Mouse (Mus musculus): Measurements from ENCODE around the gene Gm28048. TPM values are rescaled to one million over a fixed set of nuclear protein-coding genes. Genes with fewer than 3 reads are reported as not detected.

Gene Gm28048
- polyA plus RNA-seq, 1 experiment from 2014 or later, result 4.3 TPM

- no peaks in the 10 kb centered on the region for H3K9me3 ChIP-seq (replicated peaks)
- H3K27me3 ChIP-seq (replicated peaks), result no peaks in the 10 kb centered on the region
- H3K4me1 ChIP-seq, result no peaks in the 10 kb centered on the region
- no peak overlapping the region for H3K4me3 ChIP-seq (replicated peaks)
- ATAC-seq (ENCODE audit: low FRiP score), result no peak
- no peak overlapping the region for H3K9ac ChIP-seq (replicated peaks)
- 93% methylated on average over 4 of the region's 4 CpGs for WGBS
- H3K4me2 ChIP-seq, result no peak overlapping the region
- H3K27ac ChIP-seq (replicated peaks), result no peak overlapping the region
- no peaks in the 10 kb centered on the region for H3K36me3 ChIP-seq
Observed at GRCm38 (mm10) chr11:22937716-22938316, 44.1 kb downstream of the Gm28048 start.

GRCm38 (mm10) chr11:22936446-22937125 is 45.3 kb downstream of the Gm28048 start:
- H3K4me3 ChIP-seq (replicated peaks), result no peak overlapping the region
- no peak for ATAC-seq (ENCODE audit: low FRiP score)
- no peaks in the 10 kb centered on the region for H3K9me3 ChIP-seq (replicated peaks)
- H3K4me2 ChIP-seq, result no peak overlapping the region
- H3K9ac ChIP-seq (replicated peaks), result no peak overlapping the region
- no peaks in the 10 kb centered on the region for H3K27me3 ChIP-seq (replicated peaks)
- H3K36me3 ChIP-seq, result no peaks in the 10 kb centered on the region
- WGBS, result 53% methylated on average over 5 of the region's 5 CpGs
- no peak overlapping the region for H3K27ac ChIP-seq (replicated peaks)
- H3K4me1 ChIP-seq, result no peaks in the 10 kb centered on the region

GRCm38 (mm10) chr11:22932167-22932566 is 49.7 kb downstream of the Gm28048 start:
- Histone ChIP-seq H3K9ac (replicated peaks) (no peak overlapping the region), H3K4me1 (no peaks in the 10 kb centered on the region)
- ATAC-seq (ENCODE audit: low FRiP score), result no peak

GRCm38 (mm10) chr11:22931320-22931905 is 50.5 kb downstream of the Gm28048 start:
- Histone ChIP-seq H3K27ac (replicated peaks) (no peak overlapping the region), H3K27me3 (replicated peaks) (no peaks in the 10 kb centered on the region), H3K36me3 (no peaks in the 10 kb centered on the region), H3K4me3 (replicated peaks) (no peak overlapping the region), H3K4me2 (no peak overlapping the region), H3K4me1 (no peaks in the 10 kb centered on the region), H3K9me3 (replicated peaks) (no peaks in the 10 kb centered on the region), H3K9ac (replicated peaks) (no peak overlapping the region)
- 98% methylated on average over 2 of the region's 2 CpGs for WGBS
- ATAC-seq (ENCODE audit: low FRiP score), result no peak

More at GRCm38 (mm10) chr11:22932167-22932566, 49.7 kb downstream of the Gm28048 start:
- Histone ChIP-seq H3K9me3 (replicated peaks) (no peaks in the 10 kb centered on the region), H3K27ac (replicated peaks) (no peak overlapping the region), H3K36me3 (no peaks in the 10 kb centered on the region), H3K4me2 (no peak overlapping the region), H3K4me3 (replicated peaks) (no peak overlapping the region), H3K27me3 (replicated peaks) (no peaks in the 10 kb centered on the region)

- Histone ChIP-seq H3K9me3 (replicated peaks) (no peaks in the 10 kb centered on the region), H3K27me3 (replicated peaks) (no peaks in the 10 kb centered on the region), H3K27ac (replicated peaks) (no peak overlapping the region), H3K9ac (replicated peaks) (no peak overlapping the region), H3K4me1 (no peaks in the 10 kb centered on the region), H3K36me3 (no peaks in the 10 kb centered on the region), H3K4me2 (no peak overlapping the region), H3K4me3 (replicated peaks) (no peak overlapping the region)
- ATAC-seq (ENCODE audit: low FRiP score), result no peak
- 57% methylated on average over 2 of the region's 2 CpGs for WGBS
Observed at GRCm38 (mm10) chr11:22930129-22930528, 51.8 kb downstream of the Gm28048 start.

- 80% methylated on average over 8 of the region's 8 CpGs for whole genome bisulfite sequencing
- H3K27me3 ChIP-seq (replicated peaks), result no peaks in the 10 kb centered on the region
- H3K4me2 ChIP-seq, result no peak overlapping the region
- H3K4me3 ChIP-seq (replicated peaks), result no peak overlapping the region
- ATAC-seq (ENCODE audit: low FRiP score), result no peak
- no peak overlapping the region for H3K9ac ChIP-seq (replicated peaks)
- no peaks in the 10 kb centered on the region for H3K36me3 ChIP-seq
- H3K4me1 ChIP-seq, result no peaks in the 10 kb centered on the region
- no peaks in the 10 kb centered on the region for H3K9me3 ChIP-seq (replicated peaks)
- no peak overlapping the region for H3K27ac ChIP-seq (replicated peaks)
Observed at GRCm38 (mm10) chr11:22928586-22929169, 53.2 kb downstream of the Gm28048 start.

GRCm38 (mm10) chr11:22923606-22924005 is 58.3 kb downstream of the Gm28048 start:
- Histone ChIP-seq H3K27ac (replicated peaks) (no peak overlapping the region), H3K9ac (replicated peaks) (no peak overlapping the region), H3K4me2 (no peak overlapping the region), H3K27me3 (replicated peaks) (no peaks in the 10 kb centered on the region), H3K4me1 (no peaks in the 10 kb centered on the region), H3K36me3 (no peaks in the 10 kb centered on the region), H3K4me3 (replicated peaks) (no peak overlapping the region), H3K9me3 (replicated peaks) (no peaks in the 10 kb centered on the region)
- no peak for ATAC-seq (ENCODE audit: low FRiP score)
- WGBS, result 69% methylated on average over 2 of the region's 2 CpGs

GRCm38 (mm10) chr11:22922546-22922945 is 59.3 kb downstream of the Gm28048 start:
- Histone ChIP-seq H3K27ac (replicated peaks) (no peak overlapping the region), H3K36me3 (no peaks in the 10 kb centered on the region), H3K9me3 (replicated peaks) (no peaks in the 10 kb centered on the region), H3K4me2 (no peak overlapping the region), H3K27me3 (replicated peaks) (no peaks in the 10 kb centered on the region), H3K9ac (replicated peaks) (no peak overlapping the region), H3K4me1 (no peaks in the 10 kb centered on the region), H3K4me3 (replicated peaks) (no peak overlapping the region)
- no peak for ATAC-seq (ENCODE audit: low FRiP score)
- 84% methylated on average over 2 of the region's 2 CpGs for WGBS

- Histone ChIP-seq H3K4me3 (replicated peaks) (no peak overlapping the region), H3K4me1 (peaks cover 5% of the 10 kb centered on the region; the same call in 1 of the 2 replicates), H3K9me3 (replicated peaks) (no peaks in the 10 kb centered on the region), H3K27ac (replicated peaks) (no peak overlapping the region), H3K27me3 (replicated peaks) (no peaks in the 10 kb centered on the region), H3K9ac (replicated peaks) (no peak overlapping the region), H3K36me3 (no peaks in the 10 kb centered on the region), H3K4me2 (no peak overlapping the region)
- WGBS, result 90% methylated on average over 2 of the region's 2 CpGs
- ATAC-seq (ENCODE audit: low FRiP score), result no peak
Observed at GRCm38 (mm10) chr11:22919336-22919735, 62.6 kb downstream of the Gm28048 start.

GRCm38 (mm10) chr11:22917786-22918185 is 64.1 kb downstream of the Gm28048 start:
- 91% methylated on average over 7 of the region's 7 CpGs for WGBS
- Histone ChIP-seq H3K4me3 (replicated peaks) (no peak overlapping the region), H3K4me2 (no peak overlapping the region), H3K36me3 (no peaks in the 10 kb centered on the region), H3K9me3 (replicated peaks) (no peaks in the 10 kb centered on the region), H3K9ac (replicated peaks) (no peak overlapping the region), H3K27me3 (replicated peaks) (no peaks in the 10 kb centered on the region), H3K4me1 (peaks cover 5% of the 10 kb centered on the region; the same call in 1 of the 2 replicates), H3K27ac (replicated peaks) (no peak overlapping the region)
- no peak for ATAC-seq (ENCODE audit: low FRiP score)

- Histone ChIP-seq H3K4me3 (replicated peaks) (no peak overlapping the region), H3K36me3 (no peaks in the 10 kb centered on the region), H3K9ac (replicated peaks) (no peak overlapping the region), H3K4me2 (no peak overlapping the region), H3K27ac (replicated peaks) (no peak overlapping the region), H3K9me3 (replicated peaks) (no peaks in the 10 kb centered on the region), H3K27me3 (replicated peaks) (no peaks in the 10 kb centered on the region), H3K4me1 (peaks cover 5% of the 10 kb centered on the region; the same call in 1 of the 2 replicates)
- ATAC-seq (ENCODE audit: low FRiP score), result no peak
- 91% methylated on average over 4 of the region's 4 CpGs for WGBS
Observed at GRCm38 (mm10) chr11:22913744-22914143, 68.1 kb downstream of the Gm28048 start.

GRCm38 (mm10) chr11:22911831-22912230 is 70.1 kb downstream of the Gm28048 start:
- WGBS, result 93% methylated on average over 7 of the region's 7 CpGs
- Histone ChIP-seq H3K27me3 (replicated peaks) (no peaks in the 10 kb centered on the region), H3K9me3 (replicated peaks) (no peaks in the 10 kb centered on the region), H3K4me3 (replicated peaks) (no peak overlapping the region), H3K4me1 (peaks cover 5% of the 10 kb centered on the region; the same call in 1 of the 2 replicates), H3K36me3 (no peaks in the 10 kb centered on the region), H3K27ac (replicated peaks) (no peak overlapping the region), H3K9ac (replicated peaks) (no peak overlapping the region), H3K4me2 (no peak overlapping the region)
- no peak for ATAC-seq (ENCODE audit: low FRiP score)
